Mouse (Mus musculus): Measurements from ENCODE around the gene Fut9. TPM values are rescaled to one million over a fixed set of nuclear protein-coding genes. Genes with fewer than 3 reads are reported as not detected.

The Fut9 gene
- polyA plus RNA-seq, 1 experiment from 2014 or later = 18.3 TPM

GRCm38 (mm10) chr4:25628113-25628512 is 171.9 kb downstream of the Fut9 start:
- Histone ChIP-seq H3K36me3 (ENCODE audit: control insufficient read depth, insufficient read depth, low read length) (no peaks in the 10 kb centered on the region), H3K27ac (ENCODE audit: low read length) (no peak overlapping the region), H3K27me3 (ENCODE audit: control insufficient read depth, insufficient read depth, low read depth, low read length) (no peaks in the 10 kb centered on the region), H3K9ac (ENCODE audit: low read depth, low read length) (no peak overlapping the region), H3K4me2 (ENCODE audit: low read length) (no peak overlapping the region), H3K4me1 (ENCODE audit: control insufficient read depth, insufficient read depth, low read length) (peaks cover 8% of the 10 kb centered on the region), H3K9me3 (replicated peaks; ENCODE audit: control insufficient read depth, low read length, poor library complexity, severe bottlenecking) (no peaks in the 10 kb centered on the region), H3K4me3 (ENCODE audit: low read depth, low read length) (no peak overlapping the region)
- ATAC-seq = no peak
- WGBS = 48% methylated on average over 5 of the region's 5 CpGs

- no peak overlapping the region for H3K4me3 ChIP-seq (ENCODE audit: low read depth, low read length)
- H3K36me3 ChIP-seq (ENCODE audit: control insufficient read depth, insufficient read depth, low read length) = no peaks in the 10 kb centered on the region
- H3K4me1 ChIP-seq (ENCODE audit: control insufficient read depth, insufficient read depth, low read length) = peaks cover 8% of the 10 kb centered on the region
- H3K4me2 ChIP-seq (ENCODE audit: low read length) = no peak overlapping the region
- peak; percentile 89 for ATAC-seq
- 77% methylated on average over 9 of the region's 9 CpGs for WGBS
- H3K27ac ChIP-seq (ENCODE audit: low read length) = no peak overlapping the region
- H3K9ac ChIP-seq (ENCODE audit: low read depth, low read length) = no peak overlapping the region
- H3K27me3 ChIP-seq (ENCODE audit: control insufficient read depth, insufficient read depth, low read depth, low read length) = no peaks in the 10 kb centered on the region
- H3K9me3 ChIP-seq (replicated peaks; ENCODE audit: control insufficient read depth, low read length, poor library complexity, severe bottlenecking) = no peaks in the 10 kb centered on the region
These were observed 172.6 kb downstream of the Fut9 start for GRCm38 (mm10) chr4:25627467-25627866.

DNA sequence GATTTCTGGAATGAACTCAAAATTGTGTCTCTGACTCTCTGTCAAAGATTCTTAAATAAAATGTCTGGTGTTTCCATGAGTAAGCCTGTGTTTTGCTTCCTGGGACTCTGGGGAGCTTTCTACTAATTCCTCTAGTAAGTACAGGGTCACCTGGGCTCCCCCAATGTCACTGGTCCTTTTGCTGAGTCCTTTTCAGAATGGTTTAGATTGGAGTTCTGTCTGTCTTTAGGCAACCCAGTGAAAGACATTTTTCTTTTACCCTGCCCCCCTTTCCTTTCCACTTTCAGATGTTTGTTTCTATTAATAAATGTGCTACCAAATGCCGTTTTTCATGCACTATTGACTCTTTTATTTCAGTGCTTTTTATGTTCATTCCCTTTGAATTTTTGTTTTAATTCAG is 173.0 kb downstream of the Fut9 start:
- H3K4me1 ChIP-seq (ENCODE audit: control insufficient read depth, insufficient read depth, low read length) = peaks cover 8% of the 10 kb centered on the region
- H3K27ac ChIP-seq (ENCODE audit: low read length) = no peak overlapping the region
- no peaks in the 10 kb centered on the region for H3K27me3 ChIP-seq (ENCODE audit: control insufficient read depth, insufficient read depth, low read depth, low read length)
- no peak overlapping the region for H3K4me2 ChIP-seq (ENCODE audit: low read length)
- WGBS = 10% methylated on average over 1 of the region's 1 CpGs
- H3K4me3 ChIP-seq (ENCODE audit: low read depth, low read length) = no peak overlapping the region
- no peak overlapping the region for H3K9ac ChIP-seq (ENCODE audit: low read depth, low read length)
- ATAC-seq = no peak
- H3K9me3 ChIP-seq (replicated peaks; ENCODE audit: control insufficient read depth, low read length, poor library complexity, severe bottlenecking) = no peaks in the 10 kb centered on the region
- H3K36me3 ChIP-seq (ENCODE audit: control insufficient read depth, insufficient read depth, low read length) = no peaks in the 10 kb centered on the region

- Histone ChIP-seq H3K36me3 (ENCODE audit: control insufficient read depth, insufficient read depth, low read length) (peaks cover 3% of the 10 kb centered on the region; the same call in 1 of the 2 replicates), H3K27me3 (ENCODE audit: control insufficient read depth, insufficient read depth, low read depth, low read length) (no peaks in the 10 kb centered on the region), H3K27ac (ENCODE audit: low read length) (no peak overlapping the region), H3K4me2 (ENCODE audit: low read length) (no peak overlapping the region), H3K9ac (ENCODE audit: low read depth, low read length) (no peak overlapping the region), H3K9me3 (replicated peaks; ENCODE audit: control insufficient read depth, low read length, poor library complexity, severe bottlenecking) (no peaks in the 10 kb centered on the region), H3K4me1 (ENCODE audit: control insufficient read depth, insufficient read depth, low read length) (peaks cover 8% of the 10 kb centered on the region), H3K4me3 (ENCODE audit: low read depth, low read length) (no peak overlapping the region)
- 90% methylated on average over 2 of the region's 2 CpGs for WGBS
- no peak for ATAC-seq
These were observed 176.9 kb downstream of the Fut9 start for GRCm38 (mm10) chr4:25623176-25623575.

GRCm38 (mm10) chr4:25617301-25617700 is 182.7 kb downstream of the Fut9 start:
- 84% methylated on average over 4 of the region's 4 CpGs for WGBS
- no peak for ATAC-seq
- no peak overlapping the region for H3K27ac ChIP-seq (ENCODE audit: low read length)
- no peak overlapping the region for H3K4me2 ChIP-seq (ENCODE audit: low read length)
- no peak overlapping the region for H3K9ac ChIP-seq (ENCODE audit: low read depth, low read length)
- H3K27me3 ChIP-seq (ENCODE audit: control insufficient read depth, insufficient read depth, low read depth, low read length) = no peaks in the 10 kb centered on the region
- H3K36me3 ChIP-seq (ENCODE audit: control insufficient read depth, insufficient read depth, low read length) = peaks cover 3% of the 10 kb centered on the region; the same call in 1 of the 2 replicates
- H3K4me1 ChIP-seq (ENCODE audit: control insufficient read depth, insufficient read depth, low read length) = no peaks in the 10 kb centered on the region
- no peaks in the 10 kb centered on the region for H3K9me3 ChIP-seq (replicated peaks; ENCODE audit: control insufficient read depth, low read length, poor library complexity, severe bottlenecking)
- H3K4me3 ChIP-seq (ENCODE audit: low read depth, low read length) = no peak overlapping the region

DNA sequence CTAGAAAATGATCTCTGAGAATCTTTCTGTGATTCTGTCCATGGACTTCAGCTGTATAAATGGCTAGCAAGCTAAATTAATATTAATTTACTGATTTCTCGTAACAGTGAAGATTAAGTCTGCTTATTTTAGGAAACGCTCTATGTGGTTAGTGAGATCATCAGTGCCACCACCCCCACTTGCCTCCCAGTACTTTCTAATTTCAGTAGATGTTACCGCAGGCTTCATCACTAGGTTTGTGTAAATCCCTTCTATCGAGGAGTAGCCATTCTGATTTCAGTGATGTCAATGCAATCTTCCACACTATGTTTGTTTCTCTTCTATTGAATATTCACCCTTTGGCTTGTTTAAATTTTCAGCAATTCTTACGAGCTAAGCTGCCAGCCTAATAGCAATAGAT is 186.6 kb downstream of the Fut9 start:
- H3K4me3 ChIP-seq (ENCODE audit: low read depth, low read length) = no peak overlapping the region
- H3K9ac ChIP-seq (ENCODE audit: low read depth, low read length) = no peak overlapping the region
- no peak for ATAC-seq
- no peaks in the 10 kb centered on the region for H3K27me3 ChIP-seq (ENCODE audit: control insufficient read depth, insufficient read depth, low read depth, low read length)
- no peaks in the 10 kb centered on the region for H3K36me3 ChIP-seq (ENCODE audit: control insufficient read depth, insufficient read depth, low read length)
- no peaks in the 10 kb centered on the region for H3K9me3 ChIP-seq (replicated peaks; ENCODE audit: control insufficient read depth, low read length, poor library complexity, severe bottlenecking)
- no peak overlapping the region for H3K4me2 ChIP-seq (ENCODE audit: low read length)
- no peaks in the 10 kb centered on the region for H3K4me1 ChIP-seq (ENCODE audit: control insufficient read depth, insufficient read depth, low read length)
- no peak overlapping the region for H3K27ac ChIP-seq (ENCODE audit: low read length)
- 89% methylated on average over 5 of the region's 5 CpGs for WGBS

- no peak for ATAC-seq
These were observed 189.6 kb downstream of the Fut9 start for GRCm38 (mm10) chr4:25610481-25610880.

DNA sequence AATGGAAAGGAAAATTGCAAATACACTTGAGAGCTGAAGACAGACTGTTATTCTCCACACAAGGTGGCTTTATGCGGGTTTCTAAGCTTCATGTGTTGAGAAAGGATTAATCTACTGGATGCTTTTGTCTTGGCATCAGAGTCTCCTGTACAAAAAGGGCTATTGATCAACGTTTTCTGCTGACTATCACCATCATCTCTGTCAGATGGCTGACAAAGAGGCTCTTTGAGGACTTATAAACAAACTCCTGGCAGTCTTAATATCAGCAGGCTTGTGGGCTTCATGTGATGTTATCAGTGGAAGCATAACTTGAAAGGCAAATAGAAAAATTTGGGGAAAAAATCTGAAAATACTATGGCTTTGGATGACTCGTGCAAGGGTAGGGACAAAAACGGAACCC is 206.8 kb downstream of the Fut9 start:
- ATAC-seq = no peak
- Histone ChIP-seq H3K4me2 (ENCODE audit: low read length) (no peak overlapping the region), H3K9ac (ENCODE audit: low read depth, low read length) (no peak overlapping the region), H3K27ac (ENCODE audit: low read length) (no peak overlapping the region), H3K4me1 (ENCODE audit: control insufficient read depth, insufficient read depth, low read length) (no peaks in the 10 kb centered on the region), H3K27me3 (ENCODE audit: control insufficient read depth, insufficient read depth, low read depth, low read length) (no peaks in the 10 kb centered on the region), H3K4me3 (ENCODE audit: low read depth, low read length) (no peak overlapping the region), H3K36me3 (ENCODE audit: control insufficient read depth, insufficient read depth, low read length) (no peaks in the 10 kb centered on the region), H3K9me3 (replicated peaks; ENCODE audit: control insufficient read depth, low read length, poor library complexity, severe bottlenecking) (no peaks in the 10 kb centered on the region)
- WGBS = 69% methylated on average over 4 of the region's 4 CpGs

More at GRCm38 (mm10) chr4:25610481-25610880, 189.6 kb downstream of the Fut9 start:
- no peaks in the 10 kb centered on the region for H3K4me1 ChIP-seq (ENCODE audit: control insufficient read depth, insufficient read depth, low read length)
- H3K36me3 ChIP-seq (ENCODE audit: control insufficient read depth, insufficient read depth, low read length) = no peaks in the 10 kb centered on the region
- WGBS = 61% methylated on average over 2 of the region's 2 CpGs
- H3K4me2 ChIP-seq (ENCODE audit: low read length) = no peak overlapping the region
- H3K9ac ChIP-seq (ENCODE audit: low read depth, low read length) = no peak overlapping the region
- no peak overlapping the region for H3K4me3 ChIP-seq (ENCODE audit: low read depth, low read length)
- no peak overlapping the region for H3K27ac ChIP-seq (ENCODE audit: low read length)
- H3K27me3 ChIP-seq (ENCODE audit: control insufficient read depth, insufficient read depth, low read depth, low read length) = no peaks in the 10 kb centered on the region
- H3K9me3 ChIP-seq (replicated peaks; ENCODE audit: control insufficient read depth, low read length, poor library complexity, severe bottlenecking) = no peaks in the 10 kb centered on the region
